Mouse (Mus musculus): ENCODE data around the gene Lpar1. TPM values are rescaled to one million over a fixed set of nuclear protein-coding genes. Genes with fewer than 3 reads are reported as not detected.
"Not testable (repeated sequence)": the region's sequence is repeated elsewhere in the genome, so short reads cannot be mapped to it uniquely, and the experiment has no call there.

Gene Lpar1
- total RNA-seq, 4 experiments from 2014 or later: 4.4 to 9.5 (median 8.5) TPM

DNA sequence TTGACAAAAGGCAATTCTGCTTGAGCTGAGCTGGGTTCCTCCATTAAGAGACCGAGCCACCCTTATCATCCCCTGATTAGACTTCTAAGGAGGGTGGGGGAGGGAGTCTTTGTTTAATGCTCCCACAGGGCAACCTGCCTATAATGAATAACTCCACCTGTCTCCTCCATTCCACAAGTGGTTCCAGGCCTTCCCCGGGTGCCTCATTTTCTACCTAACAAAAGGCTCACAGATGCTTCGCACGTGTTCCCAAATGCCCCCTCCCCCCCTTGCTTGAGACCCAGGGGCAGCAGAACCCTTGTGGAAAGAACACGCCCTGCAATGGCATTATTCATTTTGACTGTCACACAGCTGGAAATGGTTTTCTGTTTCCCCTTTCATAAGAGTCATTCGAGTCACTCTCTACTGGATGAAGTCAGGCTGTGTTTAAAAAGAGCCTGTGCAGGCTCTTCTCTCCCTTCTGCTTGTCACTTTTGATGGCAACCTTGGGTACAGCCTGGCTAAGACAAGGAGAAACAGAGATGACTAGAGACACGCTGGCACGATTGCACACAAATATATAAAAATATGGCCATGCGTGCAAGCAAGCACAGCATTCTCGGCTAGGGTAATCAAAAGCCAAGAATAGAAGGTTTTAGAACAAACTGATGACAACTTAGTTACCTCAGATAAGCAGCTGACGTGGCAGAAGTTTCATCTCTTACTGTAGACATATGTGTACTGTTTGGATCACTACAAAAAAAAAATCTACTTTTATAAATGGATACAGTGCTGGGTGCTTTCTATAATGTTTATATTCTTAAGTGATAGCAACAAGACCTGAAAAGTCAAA is 7.0 kb downstream of the Lpar1 start:
- DNase-seq (ENCODE audit: low spot score in 2 of 2): no peak

DNA sequence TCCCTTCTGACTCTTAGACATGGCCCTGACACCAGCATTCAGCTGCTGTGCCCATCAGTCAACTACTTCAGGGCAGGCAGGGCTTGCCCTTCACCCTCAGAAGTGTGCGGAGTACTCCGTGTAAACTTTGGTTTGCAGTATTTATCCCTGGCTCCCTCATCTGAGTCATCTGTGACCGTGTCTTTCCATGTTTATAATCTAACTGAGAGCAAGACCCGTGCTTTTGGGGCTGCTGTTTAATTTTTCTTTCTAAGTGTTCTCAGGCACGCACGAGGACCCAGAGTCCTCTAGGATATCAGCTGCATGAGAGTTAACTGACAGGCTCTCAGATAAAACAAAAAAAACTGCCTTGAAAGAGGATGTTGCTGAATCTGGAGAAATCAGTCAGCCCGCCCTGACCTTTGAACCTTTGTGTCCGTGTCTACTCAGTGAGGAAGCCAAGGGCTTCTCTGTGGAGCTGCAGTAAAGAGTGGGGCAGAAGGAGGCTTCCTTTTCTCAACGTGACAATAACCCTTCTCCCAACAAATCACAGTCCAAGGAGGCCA is 7.7 kb downstream of the Lpar1 start:
- DNase-seq (ENCODE audit: low spot score in 2 of 2): no peak

- DNase-seq (ENCODE audit: low spot score in 2 of 2): no peak
Observed at GRCm38 (mm10) chr4:58543171-58543570, 10.5 kb downstream of the Lpar1 start.

DNA sequence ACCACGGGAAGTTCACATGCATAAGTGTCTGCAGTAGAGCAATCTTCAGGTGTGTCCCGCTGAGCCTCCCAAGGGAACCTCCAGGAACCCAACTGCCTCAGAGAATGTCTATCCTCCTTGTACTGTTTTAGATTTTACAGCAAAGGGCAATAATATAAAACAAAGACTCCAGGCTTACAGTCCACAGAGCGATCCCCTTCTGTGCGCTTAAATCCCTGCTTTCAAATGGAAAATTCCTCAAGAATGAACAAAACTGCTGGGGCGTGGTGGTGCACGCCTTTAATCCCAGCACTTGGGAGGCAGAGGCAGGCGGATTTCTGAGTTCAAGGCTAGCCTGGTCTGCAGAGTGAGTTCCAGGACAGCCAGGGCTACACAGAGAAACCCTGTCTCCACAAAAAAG is 11.0 kb downstream of the Lpar1 start:
- not testable (repeated sequence) for DNase-seq (ENCODE audit: low spot score in 2 of 2)

- DNase-seq (ENCODE audit: low spot score in 2 of 2): no peak
Observed at GRCm38 (mm10) chr4:58540841-58541240, 12.9 kb downstream of the Lpar1 start.

GRCm38 (mm10) chr4:58540385-58540784 is 13.3 kb downstream of the Lpar1 start:
- DNase-seq (ENCODE audit: low spot score in 2 of 2): no peak

- DNase-seq (ENCODE audit: low spot score in 2 of 2): no peak
Observed at GRCm38 (mm10) chr4:58538696-58539095, 15.0 kb downstream of the Lpar1 start.

DNA sequence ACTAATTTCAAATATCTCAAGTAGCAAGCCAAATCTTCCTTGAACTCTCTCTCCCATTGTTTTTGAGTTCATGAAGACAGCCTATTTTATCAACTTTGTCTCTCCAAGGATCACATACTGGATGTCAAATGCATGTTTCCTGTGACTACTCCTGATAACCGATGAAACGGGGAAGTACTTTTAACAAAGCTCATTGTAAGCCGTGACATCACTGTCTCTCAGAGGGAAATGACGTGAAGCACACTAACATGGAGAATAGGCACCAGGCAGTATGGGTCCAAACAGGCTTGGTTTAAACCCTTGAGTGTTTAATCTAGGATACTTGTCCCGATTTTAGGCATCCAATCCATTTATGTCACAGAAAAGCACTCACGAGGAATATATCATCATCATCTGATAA is 17.9 kb downstream of the Lpar1 start:
- no peak for DNase-seq (ENCODE audit: low spot score in 2 of 2)

- no peak for DNase-seq (ENCODE audit: low spot score in 2 of 2)
Observed at GRCm38 (mm10) chr4:58534726-58535350, 18.9 kb downstream of the Lpar1 start.

DNA sequence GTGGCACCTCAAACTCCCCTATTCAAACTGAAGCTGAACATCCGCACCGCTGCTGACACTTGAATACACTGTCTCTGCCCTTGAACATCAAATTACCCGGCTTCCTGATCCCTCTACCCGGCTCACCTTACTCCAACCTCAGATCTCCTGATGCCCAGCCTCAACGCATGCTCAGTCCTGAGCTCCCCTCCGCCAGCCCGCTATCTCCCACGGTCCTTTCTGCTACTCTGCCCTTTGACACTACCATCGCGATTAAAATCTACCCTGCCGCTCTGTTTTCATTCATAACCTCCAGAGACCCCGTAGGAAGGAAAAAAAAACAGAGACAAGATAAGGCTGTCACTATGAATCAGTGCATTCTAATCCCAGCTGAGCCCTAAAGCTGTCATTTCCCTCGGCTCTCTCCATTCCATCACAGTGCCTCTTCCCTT is 19.5 kb downstream of the Lpar1 start:
- no peak for DNase-seq (ENCODE audit: low spot score in 2 of 2)

DNA sequence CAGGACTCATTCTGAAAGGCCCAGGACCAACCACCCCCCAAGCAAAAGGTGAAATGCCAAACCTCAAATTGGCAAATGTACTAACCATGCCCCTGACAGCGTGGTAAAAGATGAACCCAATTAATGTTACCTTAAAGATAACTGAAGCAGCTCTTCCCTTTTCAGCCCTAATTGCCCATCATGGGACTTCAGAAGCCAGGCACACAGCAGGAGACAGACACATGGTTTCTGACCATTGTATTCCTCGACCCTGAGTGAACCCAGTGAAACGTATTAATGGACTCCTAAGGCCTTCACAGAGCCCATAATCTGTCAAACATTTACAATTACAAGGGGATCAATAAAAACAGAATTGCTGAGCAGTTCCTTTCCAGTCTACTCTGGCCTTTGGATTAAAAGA is 20.2 kb downstream of the Lpar1 start:
- DNase-seq (ENCODE audit: low spot score in 2 of 2): no peak

DNA sequence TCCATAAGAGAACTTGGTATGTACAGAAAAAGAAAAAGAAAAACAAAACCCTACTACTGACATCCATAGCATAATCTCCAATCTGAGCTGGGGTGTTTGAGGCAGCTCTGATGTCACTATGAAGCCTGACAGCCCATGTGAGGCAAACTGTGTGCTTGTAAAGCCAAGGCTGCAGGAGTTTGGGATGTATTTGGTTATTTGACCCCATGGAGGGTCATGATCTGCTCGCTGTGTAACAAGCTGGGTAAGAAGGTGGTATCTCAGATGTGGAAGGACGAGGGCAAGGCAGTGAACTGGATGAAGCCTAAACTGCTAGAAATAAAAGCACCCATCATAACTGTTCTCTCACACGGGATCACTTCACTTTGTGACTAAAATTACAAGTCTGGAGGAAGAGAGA is 21.4 kb downstream of the Lpar1 start:
- no peak for DNase-seq (ENCODE audit: low spot score in 2 of 2)

GRCm38 (mm10) chr4:58530706-58531105 is 23.0 kb downstream of the Lpar1 start:
- DNase-seq (ENCODE audit: low spot score in 2 of 2): no peak

- no peak for DNase-seq (ENCODE audit: low spot score in 2 of 2)
Observed at GRCm38 (mm10) chr4:58530279-58530678, 23.4 kb downstream of the Lpar1 start.

DNA sequence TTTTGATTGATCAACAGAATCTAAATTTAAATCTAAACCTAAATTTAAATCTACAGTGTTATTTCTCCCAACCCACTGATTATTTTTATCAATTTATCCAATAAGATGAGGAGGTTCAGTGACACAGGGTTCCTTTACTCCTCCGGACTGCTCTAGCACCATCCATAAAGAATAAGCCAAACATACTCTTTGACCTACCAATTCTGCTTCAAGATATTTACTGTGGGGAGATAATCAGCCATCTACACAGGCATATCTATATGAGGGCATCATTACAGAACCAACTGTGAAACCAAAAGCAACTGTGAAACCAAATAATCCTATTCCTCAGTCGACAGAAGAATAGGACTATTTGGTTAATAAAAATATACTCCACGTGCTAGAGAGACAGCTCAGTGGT is 25.8 kb downstream of the Lpar1 start:
- no peak for DNase-seq (ENCODE audit: low spot score in 2 of 2)

DNA sequence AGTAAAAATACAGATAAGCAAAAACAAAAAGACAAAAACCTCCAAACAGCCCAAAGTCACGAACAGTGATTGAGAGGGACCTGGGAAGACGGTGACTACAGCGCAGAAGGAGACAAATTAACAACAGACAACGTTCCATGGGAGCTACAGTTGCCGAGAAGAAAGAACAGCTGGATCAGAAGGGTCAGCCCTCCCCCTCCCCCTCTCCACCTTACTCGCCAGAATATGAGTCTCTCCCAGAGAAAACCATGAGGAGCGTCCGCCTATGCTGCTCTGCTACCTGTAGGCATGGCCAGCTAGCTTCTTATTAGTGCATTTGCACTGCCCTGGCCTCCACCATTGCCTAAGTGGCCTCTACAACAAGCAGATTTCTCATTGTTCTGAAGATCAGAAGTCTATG is 32.6 kb downstream of the Lpar1 start:
- DNase-seq (ENCODE audit: low spot score in 2 of 2): no peak

DNA sequence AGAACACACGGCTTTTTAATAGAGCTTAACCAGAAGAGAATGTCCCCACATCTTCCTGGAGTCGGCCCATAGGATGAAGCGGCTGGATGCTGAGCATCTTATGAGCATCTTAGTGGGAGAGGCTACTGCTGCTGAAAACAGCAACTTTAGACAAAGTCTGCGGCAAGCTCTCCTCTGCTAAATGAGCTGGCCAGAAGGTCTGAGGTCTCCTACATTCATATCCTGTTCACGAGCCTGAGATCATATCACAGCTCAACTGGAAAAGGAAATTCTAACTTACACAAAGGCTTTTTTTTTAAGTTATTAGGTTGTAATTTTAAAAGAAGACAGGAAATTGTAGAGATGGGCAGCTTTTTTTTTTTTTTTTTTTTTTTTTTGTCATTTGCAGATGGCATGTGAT is 33.2 kb downstream of the Lpar1 start:
- no peak for DNase-seq (ENCODE audit: low spot score in 2 of 2)

DNA sequence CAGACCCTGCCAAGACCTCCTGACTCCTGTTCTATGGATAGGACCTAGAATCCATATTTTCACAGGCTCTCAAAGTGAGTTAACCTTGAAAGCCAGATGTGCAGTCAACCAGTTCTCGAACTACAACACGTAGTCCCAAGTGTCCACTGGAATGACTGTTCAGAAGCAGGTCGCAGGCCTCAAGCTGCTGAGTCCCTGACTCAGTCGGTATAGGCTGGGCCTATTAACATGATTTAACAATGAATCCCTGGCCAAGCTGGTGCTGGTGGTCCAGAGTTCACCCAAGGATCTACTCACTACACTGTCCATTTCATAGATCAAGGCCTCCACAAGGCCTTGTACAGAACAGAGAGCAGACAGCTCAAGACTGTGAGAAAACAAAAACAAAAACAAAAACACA is 33.8 kb downstream of the Lpar1 start:
- no peak for DNase-seq (ENCODE audit: low spot score in 2 of 2)

DNA sequence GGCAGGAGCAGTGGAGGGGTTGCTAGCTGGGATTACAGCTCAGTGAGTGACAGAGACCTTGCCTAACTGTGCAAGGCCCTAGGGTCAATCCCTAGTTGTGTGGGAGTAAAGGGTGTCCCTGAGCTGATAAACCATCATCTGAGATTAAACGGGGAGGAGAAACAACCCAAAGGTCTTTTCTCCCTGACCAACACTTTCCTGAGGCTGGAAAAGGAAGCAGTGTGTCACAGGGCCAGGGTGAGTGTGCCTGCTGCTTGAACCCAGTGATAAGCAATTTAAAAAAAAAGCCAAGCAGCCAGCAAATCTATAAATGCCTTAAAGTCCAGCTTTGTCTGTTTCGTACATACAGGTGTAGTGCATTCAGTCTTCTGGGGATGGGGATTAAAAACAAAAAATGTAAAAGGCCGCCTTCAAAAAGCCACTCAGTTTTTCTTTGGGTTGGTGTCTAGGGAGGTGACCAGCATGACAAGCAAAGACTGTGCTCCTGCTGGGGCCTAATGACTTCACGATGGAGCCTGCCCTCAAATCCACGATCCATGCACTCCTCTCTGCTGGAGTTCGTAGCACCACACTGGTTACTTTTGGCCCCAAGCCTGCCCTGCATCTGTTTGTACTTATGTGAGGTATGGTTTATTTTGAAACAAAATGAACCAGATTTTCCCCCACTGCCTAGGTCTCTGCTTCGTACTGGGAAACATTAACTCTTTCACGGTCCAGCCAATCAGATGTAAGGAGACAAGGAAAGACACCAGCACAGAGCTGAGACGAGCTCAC is 35.3 kb downstream of the Lpar1 start:
- DNase-seq (ENCODE audit: low spot score in 2 of 2): no peak

- DNase-seq (ENCODE audit: low spot score in 2 of 2): no peak
Observed at GRCm38 (mm10) chr4:58516810-58517209, 36.9 kb downstream of the Lpar1 start.

DNA sequence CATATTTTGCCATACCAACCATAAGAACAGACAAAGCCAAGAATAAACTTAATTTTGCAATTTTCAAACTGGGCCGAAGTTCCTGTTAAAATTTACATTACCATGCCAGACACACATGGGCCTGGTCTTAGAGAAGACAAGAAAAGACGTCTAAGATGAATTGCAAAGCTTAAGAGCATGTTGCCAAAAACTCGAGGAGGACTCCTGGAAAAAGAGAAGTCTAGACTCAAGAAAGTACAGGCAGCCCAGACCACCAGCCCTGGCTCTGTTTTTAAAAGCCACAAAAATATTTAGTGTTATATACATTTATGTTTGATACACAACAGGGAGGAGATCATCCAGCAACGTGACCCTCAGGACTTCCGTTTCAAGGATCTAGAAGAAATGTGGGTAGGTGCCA is 37.5 kb downstream of the Lpar1 start:
- no peak for DNase-seq (ENCODE audit: low spot score in 2 of 2)

GRCm38 (mm10) chr4:58511554-58511953 is 42.1 kb downstream of the Lpar1 start:
- no peak for DNase-seq (ENCODE audit: low spot score in 2 of 2)
